Mouse (Mus musculus): ENCODE data around the gene Hnf4a.
"Not testable (repeated sequence)": the region's sequence is repeated elsewhere in the genome, so short reads cannot be mapped to it uniquely, and the experiment has no call there.

Hnf4a gene

DNA sequence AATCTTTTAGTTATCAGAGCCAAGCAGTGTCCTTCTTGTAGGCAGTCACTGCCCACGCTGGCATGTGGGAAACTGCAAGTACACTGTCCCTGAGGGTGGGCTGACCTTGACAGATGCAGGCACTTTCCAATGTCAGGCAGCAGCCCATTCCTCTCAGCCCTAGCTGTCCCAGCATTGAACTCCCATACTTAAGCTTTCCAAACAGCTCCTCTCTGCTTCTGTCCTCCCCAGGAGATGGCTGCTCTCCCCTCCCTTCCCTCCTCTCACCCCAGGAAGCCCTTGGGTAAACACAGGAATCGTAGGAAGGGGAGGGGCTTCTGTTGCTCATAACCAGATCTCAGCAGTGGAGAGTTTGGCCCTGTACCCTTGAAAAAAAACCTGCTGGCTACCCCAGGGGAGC is 88.5 kb downstream of the Hnf4a start:
- DNase-seq (ENCODE audit: low spot score) = no peak

DNA sequence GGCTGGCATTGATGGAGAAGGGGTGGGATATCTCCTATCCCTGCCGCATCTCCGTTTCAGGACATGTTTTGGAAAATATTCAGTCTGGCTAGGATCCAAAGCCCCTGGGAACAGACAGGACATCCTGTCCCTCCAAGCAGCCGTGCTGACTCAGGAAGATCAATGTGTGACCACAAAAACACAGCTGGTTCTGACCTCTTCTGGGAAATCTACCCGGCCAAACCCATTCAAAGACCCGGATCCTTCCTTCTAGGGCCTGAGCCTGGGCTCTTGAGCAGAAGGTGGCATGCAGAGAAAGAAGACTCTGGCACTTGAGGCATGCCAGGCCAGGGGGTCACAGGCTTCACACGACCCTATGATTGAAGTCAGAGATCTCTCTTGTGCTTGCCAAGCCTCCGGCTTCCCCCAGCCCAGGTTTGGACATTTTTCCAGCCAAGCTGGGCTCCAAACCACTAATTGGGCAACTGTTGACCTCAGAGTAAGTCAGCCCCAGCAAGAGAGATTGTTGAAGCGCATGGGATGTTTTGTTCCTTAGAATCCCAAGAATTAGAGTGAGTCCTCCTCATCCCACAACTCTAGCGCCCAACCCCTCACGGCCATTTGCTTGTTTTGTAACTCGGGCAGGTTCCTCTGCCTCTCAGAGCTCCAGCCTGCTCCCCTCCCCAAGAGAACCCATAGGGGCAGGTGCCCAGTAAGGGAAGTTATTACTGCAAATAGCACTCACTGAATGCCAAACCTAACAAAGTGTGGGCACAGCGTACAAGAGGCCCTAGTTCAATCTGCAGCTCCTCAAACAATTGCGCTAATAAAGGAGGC is 89.7 kb downstream of the Hnf4a start:
- DNase-seq (ENCODE audit: low spot score) = no peak

DNA sequence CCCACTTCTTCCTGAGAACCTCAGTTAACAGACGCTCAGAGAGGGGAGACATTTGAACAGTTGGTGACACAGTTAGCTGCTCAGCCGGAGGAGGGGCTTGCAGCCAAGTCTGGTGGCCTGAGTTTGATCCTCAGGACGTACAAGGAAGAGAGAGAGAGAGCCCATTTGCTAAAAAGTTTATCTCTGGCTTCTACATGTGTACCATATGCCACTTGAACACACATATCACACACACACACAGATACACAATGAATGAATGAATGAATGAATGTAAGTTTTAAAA is 90.2 kb downstream of the Hnf4a start:
- DNase-seq (ENCODE audit: low spot score) = no peak

DNA sequence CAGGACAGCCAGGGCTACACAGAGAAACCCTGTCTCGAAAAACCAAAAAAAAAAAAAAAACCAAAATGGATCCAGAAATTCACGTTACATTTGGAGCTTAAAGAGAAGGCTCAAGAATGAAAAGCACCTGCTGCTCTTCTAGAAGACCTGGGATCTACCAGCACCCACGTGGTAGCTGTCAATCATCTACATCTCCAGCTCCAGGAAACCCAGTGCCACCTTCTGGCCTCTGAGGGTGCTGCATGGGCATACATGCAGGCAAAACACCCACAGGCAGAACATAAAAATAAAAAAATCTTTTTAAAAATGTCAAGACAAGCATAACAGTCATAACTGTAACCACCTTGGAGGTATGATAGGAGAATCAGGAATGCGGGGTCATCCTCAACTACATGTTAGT is 91.1 kb downstream of the Hnf4a start:
- peak; percentile 32 for DNase-seq (ENCODE audit: low spot score)

DNA sequence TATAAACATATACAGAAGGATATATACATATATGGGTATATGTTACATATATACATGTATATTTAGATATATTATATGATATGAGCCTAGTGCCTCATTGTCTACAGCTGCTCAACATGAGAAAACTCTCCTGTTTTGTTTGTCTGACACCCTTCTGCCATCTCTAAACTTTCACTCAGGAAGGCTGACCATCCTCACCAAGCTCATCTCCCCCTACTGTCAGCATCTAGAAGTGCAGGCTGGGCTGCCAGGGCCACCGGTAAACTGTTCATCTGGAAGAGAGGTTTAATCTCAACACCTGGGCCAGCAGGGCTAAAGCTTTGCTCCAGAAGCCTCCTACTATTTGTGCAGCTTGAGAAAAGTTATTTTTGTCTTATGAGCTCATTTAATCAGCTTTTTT is 92.6 kb downstream of the Hnf4a start:
- peak; percentile 52 for DNase-seq (ENCODE audit: low spot score)

DNA sequence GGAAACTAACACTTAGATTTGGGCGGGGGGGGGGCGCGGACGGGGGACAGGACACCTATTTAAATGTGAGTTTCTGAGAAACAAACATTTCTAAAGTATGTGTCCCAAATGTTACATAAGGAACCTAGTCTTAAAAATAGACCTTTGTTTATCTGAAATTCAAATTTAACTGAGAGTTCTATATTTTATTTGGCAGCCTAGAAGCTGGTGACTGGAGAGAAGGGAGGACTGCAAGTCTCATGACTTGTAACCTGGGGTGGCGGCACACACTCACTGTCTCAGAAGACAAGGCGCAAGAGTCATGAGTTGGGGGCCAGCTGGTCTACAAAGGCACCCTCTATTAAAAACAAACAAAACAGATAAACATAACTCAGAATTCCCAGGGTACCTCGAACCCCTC is 94.5 kb downstream of the Hnf4a start:
- no peak for DNase-seq (ENCODE audit: low spot score)

DNA sequence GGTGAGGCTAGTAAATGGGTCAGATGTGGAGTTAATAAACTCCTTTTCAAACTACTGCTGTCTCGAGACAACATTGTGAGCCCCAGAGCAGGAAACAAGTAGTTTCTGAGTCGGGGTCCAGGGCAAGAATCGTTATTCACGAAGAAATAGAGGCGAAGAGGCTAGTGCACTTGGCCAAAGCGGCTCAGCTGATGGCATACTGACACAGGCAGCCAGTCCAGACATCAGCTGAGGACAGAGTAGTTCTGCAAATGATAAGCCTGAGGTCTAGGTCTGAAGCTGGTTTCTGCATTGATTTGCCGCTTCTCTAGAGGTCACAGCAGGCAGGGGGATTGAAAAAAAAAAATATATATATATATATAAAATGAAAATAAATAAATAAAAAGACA is 95.1 kb downstream of the Hnf4a start:
- DNase-seq (ENCODE audit: low spot score) = no peak

DNA sequence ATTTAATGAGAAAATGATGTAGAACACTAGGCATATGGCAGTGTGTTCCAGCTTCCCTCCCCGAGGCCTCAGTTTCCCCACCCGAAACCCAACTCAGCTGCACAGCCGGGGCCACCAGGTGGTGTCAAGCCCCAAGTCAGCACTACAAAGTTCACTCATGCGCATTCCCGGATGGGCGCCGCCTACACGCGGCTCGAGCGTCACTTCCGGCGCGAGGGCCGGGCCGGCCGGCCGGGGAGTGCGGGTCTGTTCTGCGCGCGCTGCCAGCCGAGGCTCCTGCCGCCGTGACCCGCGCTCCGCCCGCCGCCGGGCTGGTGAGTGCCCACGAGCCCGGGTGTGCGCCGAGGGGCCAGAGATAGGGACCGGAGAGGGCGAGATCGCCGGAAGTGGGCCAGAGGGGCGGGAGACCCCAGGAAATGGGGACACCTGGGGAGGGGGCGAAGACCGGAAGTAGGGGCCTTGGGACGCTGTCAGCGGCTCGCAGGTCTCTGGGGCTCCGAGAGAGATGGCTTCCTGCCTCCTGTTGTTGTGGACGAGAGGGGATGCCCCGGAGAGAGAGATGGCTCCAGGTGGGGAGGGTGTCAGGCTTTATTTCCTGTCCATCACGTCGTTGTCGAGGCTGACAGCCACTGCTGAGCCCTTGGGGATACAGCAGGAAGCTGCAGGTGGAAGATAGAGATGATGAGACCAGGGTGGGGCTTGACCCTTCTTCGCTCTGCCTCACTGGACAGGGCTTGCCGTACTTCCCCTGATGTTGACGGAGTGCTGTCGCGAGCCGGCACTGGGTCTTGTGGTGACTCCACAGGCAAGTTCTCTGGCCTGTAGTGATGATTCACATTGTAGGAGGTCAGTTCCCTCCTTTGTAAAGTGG is 95.7 kb downstream of the Hnf4a start, which contains the start of gene Ttpal:
Gene Ttpal (plus strand): TSS at position 214 of the 871 bp plus-strand sequence.
- peak; percentile 79 for DNase-seq (ENCODE audit: low spot score)

DNA sequence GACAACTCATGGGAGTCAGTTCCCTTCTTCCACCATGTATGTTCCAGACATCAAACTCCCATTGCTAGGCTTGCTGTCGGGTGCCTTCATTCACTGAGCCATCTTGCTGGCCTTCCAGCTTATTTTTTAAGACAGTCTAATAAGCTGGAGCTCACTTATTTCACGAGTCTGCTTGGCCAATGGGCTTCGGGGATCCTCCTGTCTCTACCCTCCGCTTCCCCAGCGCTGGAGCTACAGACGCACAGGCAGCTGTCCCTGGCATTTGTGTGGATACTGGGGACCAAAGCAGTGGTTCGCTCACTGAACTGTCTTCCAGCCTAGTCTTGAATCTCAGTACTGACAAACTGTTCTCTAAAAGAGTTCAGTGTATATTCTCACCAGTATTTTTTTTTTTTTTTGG is 99.6 kb downstream of the Hnf4a start:
- no peak for DNase-seq (ENCODE audit: low spot score)

DNA sequence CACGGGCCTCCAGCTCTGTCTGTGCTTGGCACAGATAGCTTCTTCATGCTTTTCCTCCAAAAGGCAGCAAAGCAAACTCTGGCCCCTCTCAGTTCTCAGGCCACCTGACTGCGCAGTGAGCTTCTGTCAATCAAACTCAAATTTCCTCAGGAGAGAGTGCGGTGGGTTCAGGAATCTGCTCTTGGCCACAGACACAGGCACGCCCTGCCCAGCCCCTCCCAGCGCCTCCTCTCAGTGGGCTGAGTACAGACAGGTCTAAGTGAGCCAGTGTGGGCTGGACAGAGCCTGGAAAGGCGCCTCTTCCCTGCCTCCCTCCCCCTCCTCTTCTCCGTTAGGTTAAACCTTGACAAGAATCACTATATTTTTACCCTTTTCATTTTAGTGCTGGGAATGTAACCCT is 101.4 kb downstream of the Hnf4a start:
- DNase-seq (ENCODE audit: low spot score) = no peak

DNA sequence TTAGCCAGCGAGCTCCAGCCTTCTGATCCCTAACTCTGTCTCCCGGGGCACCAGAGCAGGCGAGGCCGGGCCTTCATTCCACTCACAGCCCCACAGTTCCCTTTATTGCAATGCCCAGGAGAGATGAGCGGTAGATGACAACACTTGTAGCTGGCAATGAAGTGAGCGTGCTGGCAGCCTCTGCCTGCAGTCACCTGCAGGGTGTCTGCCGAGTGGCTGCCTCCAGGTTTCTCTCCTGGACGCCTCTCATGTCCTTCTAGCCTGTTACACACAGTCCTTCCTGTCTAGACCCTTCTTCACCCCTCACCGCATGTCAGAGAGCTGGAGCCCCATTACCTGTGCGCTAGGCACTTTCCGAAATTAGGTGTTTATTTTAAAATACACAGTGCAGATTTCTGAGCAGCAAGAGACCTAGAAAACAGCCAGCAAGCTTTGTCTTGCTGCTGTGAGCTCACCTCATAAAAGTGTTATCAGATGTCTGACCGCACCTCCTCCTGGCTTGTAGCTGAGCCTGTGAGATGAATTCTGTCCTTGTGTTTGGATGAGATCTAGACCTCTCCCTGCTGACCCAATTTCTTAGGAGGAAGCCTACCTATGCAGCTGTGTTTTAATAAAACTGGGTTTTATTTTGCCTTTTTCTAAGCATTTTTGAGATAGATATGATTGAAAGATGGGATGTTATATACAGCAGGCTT is 102.8 kb downstream of the Hnf4a start:
- DNase-seq (ENCODE audit: low spot score) = no peak

DNA sequence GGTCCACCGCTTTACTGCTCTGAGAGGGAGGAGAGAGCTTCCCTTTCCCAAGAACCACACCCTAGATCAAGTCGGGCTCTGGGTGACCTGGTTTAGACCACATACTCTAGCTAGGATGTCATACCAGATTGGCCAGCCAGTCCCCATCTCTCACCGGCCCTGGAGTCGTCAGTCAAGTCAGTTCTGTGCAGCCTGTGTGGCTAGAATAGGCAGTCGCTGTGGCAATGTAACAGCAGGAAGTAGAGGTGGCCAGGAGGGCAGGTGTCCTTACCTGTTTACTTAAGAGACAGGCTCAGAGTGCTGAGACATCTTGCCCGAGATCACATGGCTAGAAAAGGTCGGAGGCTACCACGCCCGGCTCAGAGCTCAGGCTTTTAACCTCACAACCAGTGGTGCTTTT is 104.6 kb downstream of the Hnf4a start:
- no peak for DNase-seq (ENCODE audit: low spot score)

DNA sequence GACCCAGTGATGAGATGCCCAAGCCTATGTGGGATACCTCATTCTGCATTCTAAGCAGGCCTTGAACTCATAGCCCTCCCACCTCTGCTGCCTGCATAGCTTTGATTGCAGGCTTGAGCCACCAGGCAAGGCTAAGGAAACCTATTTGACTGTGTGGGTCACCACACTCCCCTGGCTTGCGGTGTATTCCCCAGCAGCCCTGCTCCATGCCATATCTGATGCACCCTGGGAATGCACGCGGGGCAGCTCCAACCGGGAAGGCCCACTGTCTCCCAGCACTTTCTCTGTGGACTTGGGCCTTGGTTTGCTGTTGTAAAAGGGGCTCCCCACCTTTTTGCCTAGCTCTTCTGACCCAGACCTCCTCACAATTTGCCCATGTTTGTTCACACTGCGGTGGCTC is 106.6 kb downstream of the Hnf4a start:
- no peak for DNase-seq (ENCODE audit: low spot score)

DNA sequence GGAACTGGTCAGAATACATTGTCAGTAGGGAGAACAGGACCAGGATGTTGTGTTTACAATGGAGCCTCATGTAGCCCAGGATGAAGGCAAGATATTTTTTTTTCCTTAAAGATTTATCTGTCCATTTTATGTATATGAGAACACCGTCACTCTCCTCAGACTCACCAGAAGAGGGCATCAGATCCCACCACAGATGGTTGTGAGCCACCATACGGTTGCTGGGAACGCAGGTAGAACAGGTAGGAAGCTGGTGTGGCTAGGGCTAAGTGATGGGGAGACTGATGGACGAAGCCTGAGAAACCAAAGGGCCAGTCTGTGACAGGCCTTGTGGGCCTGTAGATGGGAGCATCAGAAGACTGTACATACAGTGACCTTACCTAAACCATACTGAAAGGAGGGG is 107.4 kb downstream of the Hnf4a start:
- DNase-seq (ENCODE audit: low spot score) = no peak

DNA sequence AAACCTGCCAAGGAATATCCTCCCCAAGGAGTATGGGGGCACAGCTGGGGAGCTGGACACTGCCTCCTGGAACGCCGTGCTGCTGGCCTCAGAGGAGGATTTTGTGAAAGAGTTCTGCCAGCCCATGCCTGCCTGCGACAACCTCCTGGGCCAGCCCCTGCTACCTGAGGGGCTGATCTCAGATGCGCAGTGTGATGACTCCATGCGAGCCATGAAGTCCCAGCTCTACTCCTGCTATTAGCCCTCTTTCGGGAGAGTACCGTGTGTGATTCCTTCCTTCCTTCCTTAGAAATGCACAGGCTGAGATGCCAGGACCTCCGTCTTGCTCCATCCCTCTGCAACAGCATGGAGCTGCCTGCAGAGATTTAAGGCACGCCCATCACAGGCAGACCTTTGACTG is 108.8 kb downstream of the Hnf4a start:
- DNase-seq (ENCODE audit: low spot score) = no peak

DNA sequence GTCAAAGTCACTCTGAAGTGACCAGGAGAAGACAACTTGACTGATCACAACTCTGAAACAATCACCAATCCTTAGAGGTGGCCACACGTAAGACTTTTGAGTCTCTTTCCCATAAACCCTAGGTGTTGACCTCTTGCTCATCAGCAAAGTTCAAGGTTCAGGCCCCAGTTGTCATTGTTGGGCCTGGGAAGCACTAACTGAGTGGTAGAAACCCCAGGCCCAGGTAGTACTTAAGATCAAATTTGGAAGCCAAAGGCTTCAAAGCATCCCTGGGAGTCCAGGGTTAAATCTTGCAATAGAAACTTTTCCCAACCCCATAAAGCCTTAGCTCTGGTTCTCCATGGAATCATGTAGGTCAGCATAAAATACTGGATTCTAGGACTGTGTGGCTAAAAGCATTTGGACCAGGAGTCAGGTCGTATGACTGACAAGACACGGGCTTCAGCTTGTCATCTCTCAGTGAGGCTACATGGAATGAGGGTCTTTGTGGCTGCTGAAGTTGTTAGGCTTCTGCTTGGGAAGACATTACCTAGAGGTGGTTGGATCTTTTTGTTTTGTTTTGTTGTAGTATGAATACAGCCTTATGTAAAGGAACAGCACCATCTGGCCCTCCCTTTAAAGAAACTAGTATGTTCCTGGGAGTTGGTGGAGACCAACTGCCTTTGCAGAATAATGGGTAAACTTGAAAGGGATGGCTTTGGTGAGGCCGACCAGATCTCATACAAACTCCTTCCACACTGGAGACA is 109.5 kb downstream of the Hnf4a start:
- no peak for DNase-seq (ENCODE audit: low spot score)

DNA sequence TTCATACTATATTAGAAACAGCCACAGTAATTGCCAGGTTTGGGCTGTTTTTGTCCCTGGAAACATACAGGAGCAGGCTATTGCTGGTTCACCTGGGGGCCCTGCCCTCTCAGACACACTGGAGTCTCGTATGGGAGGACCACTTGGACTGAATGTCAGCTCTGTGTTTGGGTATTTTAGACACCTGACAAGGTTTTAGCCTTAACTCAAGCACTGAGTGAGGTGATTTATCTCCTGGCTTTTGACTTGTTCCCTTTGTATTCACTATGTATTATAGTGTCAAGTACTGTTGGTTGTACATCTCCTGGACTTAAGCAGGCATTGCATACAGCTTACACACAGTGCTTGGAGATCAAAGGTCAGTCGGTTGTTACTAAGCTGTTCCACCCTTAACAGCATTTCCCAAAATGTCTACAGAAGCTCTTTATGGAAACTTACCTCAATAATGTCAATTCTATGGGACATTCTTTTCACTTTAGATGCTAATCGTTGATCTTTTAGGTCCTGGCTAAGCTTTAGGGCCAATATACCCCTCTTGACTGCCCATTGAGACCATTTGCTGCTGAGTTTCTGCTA is 110.1 kb downstream of the Hnf4a start:
- no peak for DNase-seq (ENCODE audit: low spot score)

DNA sequence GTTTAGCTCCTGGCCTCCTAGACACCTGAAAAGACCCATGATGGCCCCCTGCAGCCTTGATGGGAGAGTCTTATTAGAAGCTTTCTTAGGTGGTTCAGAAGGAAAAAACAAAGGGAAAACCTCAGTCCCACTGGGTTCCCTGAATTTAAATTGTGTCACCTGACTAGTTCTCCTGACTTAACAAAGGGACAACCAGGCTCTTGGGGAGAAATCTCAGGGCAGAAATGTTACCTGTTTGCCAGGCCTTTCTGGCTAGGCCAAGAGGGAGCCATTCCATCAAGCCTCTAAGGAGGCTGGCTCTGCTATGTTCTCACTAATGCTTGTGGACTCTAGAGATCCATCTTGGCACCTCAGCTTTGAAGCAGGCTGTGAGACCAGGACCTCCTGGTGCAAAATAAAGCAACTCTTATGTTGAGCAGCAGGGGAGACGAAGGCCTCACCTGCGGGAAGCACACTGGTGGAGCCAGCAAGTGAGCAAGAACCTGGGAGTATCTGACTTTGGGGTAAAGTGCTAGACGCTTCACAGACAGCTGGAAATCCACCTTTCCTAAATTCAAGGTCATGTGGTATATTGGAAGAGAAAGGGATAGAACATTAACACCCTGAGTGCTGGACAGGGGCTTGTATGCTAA is 110.7 kb downstream of the Hnf4a start:
- no peak for DNase-seq (ENCODE audit: low spot score)

DNA sequence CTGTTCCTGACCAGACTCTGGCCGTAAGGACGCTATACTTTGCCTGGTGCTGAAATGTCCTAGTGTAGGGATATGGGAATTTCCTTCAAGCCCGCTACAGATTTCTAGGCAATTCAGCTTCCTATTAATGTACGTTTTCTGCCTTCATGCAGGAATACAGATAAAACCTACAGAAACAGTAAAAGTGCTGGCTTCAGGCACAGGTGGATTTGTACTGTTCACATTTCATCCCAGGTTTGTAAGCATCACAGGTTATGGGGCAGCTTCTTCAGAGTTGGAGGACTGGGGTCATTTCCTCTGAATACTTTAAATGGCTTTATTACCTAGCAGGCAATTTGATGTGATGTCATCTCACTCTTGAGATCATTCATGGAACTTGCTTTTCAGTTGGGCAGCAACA is 111.3 kb downstream of the Hnf4a start:
- no peak for DNase-seq (ENCODE audit: low spot score)

DNA sequence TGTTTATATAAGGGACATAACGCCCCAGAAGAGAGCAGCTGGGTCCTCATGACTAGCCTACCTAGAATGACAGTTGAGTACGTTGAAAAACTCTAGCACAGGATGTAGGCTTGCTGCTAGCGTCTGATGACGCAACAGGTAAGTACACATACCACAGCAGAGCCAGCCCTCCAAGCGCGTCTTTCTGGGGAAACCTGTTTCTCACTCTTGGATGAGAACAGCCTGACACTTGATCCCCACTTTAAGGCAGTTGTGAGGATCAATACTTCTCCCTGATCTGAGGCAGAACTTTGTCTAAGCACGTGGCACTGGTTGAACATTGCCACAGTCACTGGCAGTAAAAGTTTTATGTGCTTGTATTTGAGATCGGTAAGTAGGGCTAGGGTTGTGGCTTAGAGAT is 113.8 kb downstream of the Hnf4a start:
- DNase-seq (ENCODE audit: low spot score) = no peak

DNA sequence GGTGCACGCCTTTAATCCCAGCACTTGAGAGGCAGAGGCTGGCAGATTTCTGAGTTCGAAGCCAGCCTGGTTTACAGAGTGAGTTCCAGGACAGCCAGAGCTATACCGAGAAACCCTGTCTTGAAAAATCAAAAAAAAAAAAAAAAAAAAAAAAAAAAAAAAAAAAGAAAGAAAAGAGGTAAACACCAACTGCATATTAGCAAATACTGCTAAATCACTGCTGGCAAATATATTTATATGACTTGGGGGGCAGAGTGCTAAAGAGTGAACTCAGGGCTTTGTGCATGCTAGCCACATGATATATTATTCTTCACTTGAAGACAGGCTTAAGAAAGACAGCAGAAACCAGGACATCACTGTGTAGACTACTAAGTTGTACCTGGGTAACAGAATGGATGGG is 114.8 kb downstream of the Hnf4a start:
- not testable (repeated sequence) for DNase-seq (ENCODE audit: low spot score)
